9 mouse cellular contexts compared by ENCODE assay signal in genomic region chr4:154638320-154638886, GRCm38 (mm10). TPM values are rescaled to one million over a fixed set of nuclear protein-coding genes. Genes with fewer than 3 reads are reported as not detected.
DNase-seq lines count a peak whose midpoint lies in the region; ATAC-seq and TF ChIP-seq lines count a peak whose summit lies in the region.
"Had no signal": no experiment of that assay in that cellular context is flagged by ENCODE, and none has a peak within 500 bp of the region (broad histone marks: within the 10 kb centered on the region; RNA-seq: fewer than 3 reads in every experiment).

No protein-coding gene starts in this region.

- H3K4me2 ChIP-seq in lung, postnatal 0 days (replicated peaks; ENCODE audit: low read depth, low read length) = peak overlapping the region; percentile 97
- H3K4me2 ChIP-seq in heart, embryonic 16.5 days (ENCODE audit: low read depth, low read length) = peak overlapping the region; percentile 65
- peak overlapping the region; percentile 91 for H3K4me2 ChIP-seq in limb, embryonic 13.5 days (replicated peaks)
- H3K4me2 ChIP-seq in stomach, postnatal 0 days (replicated peaks; ENCODE audit: low read depth) = peak overlapping the region; percentile 87

- WGBS in lung, postnatal 0 days = 5% methylated on average over 15 of the region's 15 CpGs
- 4% methylated on average over 15 of the region's 15 CpGs for WGBS in heart, embryonic 16.5 days
- 5% methylated on average over 15 of the region's 15 CpGs for WGBS in limb, embryonic 13.5 days
- 11% methylated on average over 15 of the region's 15 CpGs for WGBS in stomach, postnatal 0 days

- no peak overlapping the region; the same call in 1 of the 2 replicates for H3K9ac ChIP-seq in lung, postnatal 0 days (replicated peaks; ENCODE audit: low read depth)
- peak overlapping the region; percentile 81 for H3K9ac ChIP-seq in heart, embryonic 16.5 days (ENCODE audit: low read length)
- peak overlapping the region; percentile 100 for H3K9ac ChIP-seq in limb, embryonic 13.5 days
- peak overlapping the region; percentile 83 for H3K9ac ChIP-seq in stomach, postnatal 0 days (ENCODE audit: low read length)

- TF ChIP-seq EP300 in lung, postnatal 0 days (IDR thresholded peaks at IDR 0.05) = no peak
- TF ChIP-seq EP300 in stomach, postnatal 0 days (optimal IDR thresholded peaks at IDR 0.05) = no peak

- H3K4me3 ChIP-seq in lung, postnatal 0 days (ENCODE audit: low read depth, low read length) = peak overlapping the region; percentile 79
- H3K4me3 ChIP-seq in heart, embryonic 16.5 days (ENCODE audit: low read length) = peak overlapping the region; percentile 78
- H3K4me3 ChIP-seq in limb, embryonic 13.5 days = peak overlapping the region; percentile 86
- peak overlapping the region; percentile 74 for H3K4me3 ChIP-seq in stomach, postnatal 0 days (ENCODE audit: low read depth, low read length)

- H3K27ac ChIP-seq in lung, postnatal 0 days (ENCODE audit: low read length) = peak overlapping the region; percentile 95
- H3K27ac ChIP-seq in heart, embryonic 16.5 days (ENCODE audit: low read length) = peak overlapping the region; percentile 96
- peak overlapping the region; percentile 99 for H3K27ac ChIP-seq in limb, embryonic 13.5 days
- H3K27ac ChIP-seq in stomach, postnatal 0 days (replicated peaks) = peak overlapping the region; percentile 92

- H3K27me3 ChIP-seq in lung, postnatal 0 days (replicated peaks; ENCODE audit: insufficient read depth, low read length) = peaks cover 60% of the 10 kb centered on the region
- peaks cover 50% of the 10 kb centered on the region for H3K27me3 ChIP-seq in heart, embryonic 16.5 days (ENCODE audit: control insufficient read depth, insufficient read depth, low read length)
- H3K27me3 ChIP-seq in limb, embryonic 13.5 days = peaks cover 52% of the 10 kb centered on the region
- peaks cover 3% of the 10 kb centered on the region; the same call in 1 of the 2 replicates for H3K27me3 ChIP-seq in stomach, postnatal 0 days (ENCODE audit: control insufficient read depth, insufficient read depth, low read length)

- no peak for TF ChIP-seq CTCF in lung, postnatal 0 days (IDR thresholded peaks at IDR 0.05)
- no peak for TF ChIP-seq CTCF in stomach, postnatal 0 days (IDR thresholded peaks at IDR 0.05; ENCODE audit: low read depth)

- ATAC-seq in lung, postnatal 0 days = no peak
- ATAC-seq in heart, embryonic 16.5 days (replicated peaks; ENCODE audit: extremely low read depth, insufficient read depth, low FRiP score) = no peak
- ATAC-seq in limb, embryonic 13.5 days (ENCODE audit: low FRiP score, low read depth) = no peak
- ATAC-seq in stomach, postnatal 0 days (ENCODE audit: low FRiP score, low TSS enrichment) = no peak

- no peaks in the 10 kb centered on the region for H3K36me3 ChIP-seq in lung, postnatal 0 days (ENCODE audit: insufficient read depth, low read length)
- no peaks in the 10 kb centered on the region for H3K36me3 ChIP-seq in heart, embryonic 16.5 days (ENCODE audit: control insufficient read depth, insufficient read depth)
- peaks cover 5% of the 10 kb centered on the region; the same call in 1 of the 2 replicates for H3K36me3 ChIP-seq in limb, embryonic 13.5 days
- H3K36me3 ChIP-seq in stomach, postnatal 0 days (ENCODE audit: control insufficient read depth, insufficient read depth, low read length) = no peaks in the 10 kb centered on the region

- DNase-seq in lung, postnatal 0 days (ENCODE audit: low spot score) = no peak
- no peak for DNase-seq in lung, postnatal 14 days
- peak; percentile 36 for DNase-seq in stomach, postnatal 0 days (ENCODE audit: low spot score)
- no peak for DNase-seq in spleen, postnatal 14 days (ENCODE audit: low spot score in 2 of 2)
- DNase-seq in layer of hippocampus, postnatal 36 days = no peak
- DNase-seq in thymus, postnatal 25 days = no peak
- DNase-seq: thymus, postnatal 36 days had no signal

- H3K9me3 ChIP-seq in lung, postnatal 0 days (ENCODE audit: low read length) = no peaks in the 10 kb centered on the region
- H3K9me3 ChIP-seq in heart, embryonic 16.5 days (replicated peaks; ENCODE audit: control insufficient read depth, low read length) = no peaks in the 10 kb centered on the region
- no peaks in the 10 kb centered on the region for H3K9me3 ChIP-seq in limb, embryonic 13.5 days
- H3K9me3 ChIP-seq in stomach, postnatal 0 days (ENCODE audit: control insufficient read depth, low read length) = no peaks in the 10 kb centered on the region

- H3K4me1 ChIP-seq in lung, postnatal 0 days (ENCODE audit: insufficient read depth, low read depth, low read length) = 0 out of 2 replicates have a peak, but pooled peaks cover 2% of the 10 kb centered on the region
- H3K4me1 ChIP-seq in heart, embryonic 16.5 days (ENCODE audit: control insufficient read depth, insufficient read depth, low read length) = peaks cover 9% of the 10 kb centered on the region; the same call in 1 of the 2 replicates
- peaks cover 67% of the 10 kb centered on the region for H3K4me1 ChIP-seq in limb, embryonic 13.5 days
- H3K4me1 ChIP-seq in stomach, postnatal 0 days (replicated peaks; ENCODE audit: control insufficient read depth, insufficient read depth) = no peaks in the 10 kb centered on the region

RNA-seq across cellular contexts. Expression of gene Prdm16, which starts 1.7 kb away (rescaled TPM):
- 15.2 and 19.2 TPM in 2 replicates for polyA plus RNA-seq in lung, postnatal 0 days (2015; fragmentation: Nextera tagmentation; extraction: Ambion mirVana)
- polyA plus RNA-seq in heart, embryonic 16.5 days (2015; fragmentation: Nextera tagmentation; extraction: Ambion mirVana) = 18.2 and 21.9 TPM in 2 replicates
- 58.8 and 64.5 TPM in 2 replicates for polyA plus RNA-seq in limb, embryonic 13.5 days (2015; fragmentation: Nextera tagmentation; extraction: Ambion mirVana)
- polyA plus RNA-seq in stomach, postnatal 0 days (2015; fragmentation: Nextera tagmentation; extraction: Ambion mirVana) = 15.6 and 18.5 TPM in 2 replicates
- 10 to 100 TPM in 1 of 2 experiments, 1 to 10 TPM in 1; 9.4 to 11.8 TPM for total RNA-seq in layer of hippocampus, postnatal 36 days (2021)

RNA-seq across cellular contexts. Expression of gene Actrt2, which starts 29.3 kb away (rescaled TPM):
- polyA plus RNA-seq in lung, postnatal 0 days (2015; fragmentation: Nextera tagmentation; extraction: Ambion mirVana) = not detected in 2 replicates
- polyA plus RNA-seq in heart, embryonic 16.5 days (2015; fragmentation: Nextera tagmentation; extraction: Ambion mirVana) = not detected in 2 replicates
- not detected in 2 replicates for polyA plus RNA-seq in limb, embryonic 13.5 days (2015; fragmentation: Nextera tagmentation; extraction: Ambion mirVana)
- not detected in 2 replicates for polyA plus RNA-seq in stomach, postnatal 0 days (2015; fragmentation: Nextera tagmentation; extraction: Ambion mirVana)
- not detected for total RNA-seq in layer of hippocampus, postnatal 36 days (2021)
